Mouse (Mus musculus): ENCODE data around the gene Map3k14. TPM values are rescaled to one million over a fixed set of nuclear protein-coding genes. Genes with fewer than 3 reads are reported as not detected.

Gene Map3k14
- polyA plus RNA-seq, 1 experiment from 2014 or later, result 5.6 TPM

DNA sequence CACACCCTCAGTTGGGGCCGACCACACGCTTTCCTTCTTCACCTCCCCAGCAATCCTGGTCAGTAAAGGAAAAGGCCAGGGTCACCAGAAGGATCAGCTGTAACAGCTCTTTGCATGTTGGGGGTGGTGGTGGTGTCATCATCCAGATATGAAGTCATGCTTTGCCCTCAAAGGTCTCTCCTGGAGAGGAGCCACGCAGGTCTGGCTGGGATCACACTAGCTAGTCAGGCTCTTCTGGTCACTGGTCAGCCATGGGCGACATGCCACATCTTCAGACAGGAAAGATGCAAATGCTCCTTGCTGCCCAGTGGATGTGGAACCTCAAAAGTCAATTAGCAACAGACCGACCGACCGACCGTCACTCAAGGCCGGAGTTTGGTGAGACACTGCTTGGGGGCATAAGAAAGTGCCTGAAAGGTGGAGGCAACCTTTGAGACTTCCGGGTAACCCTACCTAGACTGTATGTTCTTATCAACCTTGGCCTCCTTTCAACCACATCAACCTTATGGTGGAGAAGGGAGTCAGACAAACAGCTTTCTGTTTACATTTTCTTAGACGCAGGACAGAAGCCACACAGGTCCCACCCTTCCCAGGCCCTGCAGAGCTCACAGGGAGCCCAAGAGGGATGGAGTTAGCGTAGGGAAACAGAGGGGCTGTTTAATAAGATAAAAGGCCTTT, 6.6 kb downstream of the Map3k14 start:
- Histone ChIP-seq H3K4me3 (ENCODE audit: low read depth, low read length) (no peak overlapping the region), H3K36me3 (ENCODE audit: control insufficient read depth, insufficient read depth, low read length) (no peaks in the 10 kb centered on the region), H3K4me2 (replicated peaks; ENCODE audit: low read depth, low read length) (no peak overlapping the region), H3K9ac (replicated peaks; ENCODE audit: low read depth, low read length) (no peak overlapping the region), H3K27ac (ENCODE audit: low read length) (no peak overlapping the region), H3K27me3 (ENCODE audit: control insufficient read depth, insufficient read depth, low read length) (no peaks in the 10 kb centered on the region), H3K4me1 (ENCODE audit: control insufficient read depth, insufficient read depth, low read length) (peaks cover 46% of the 10 kb centered on the region), H3K9me3 (ENCODE audit: control insufficient read depth, low read depth, low read length) (no peaks in the 10 kb centered on the region)
- WGBS, result 69% methylated on average over 12 of the region's 12 CpGs
- ATAC-seq (ENCODE audit: insufficient number of reproducible peaks, insufficient read depth, low FRiP score, low read depth), result no peak

GRCm38 (mm10) chr11:103260034-103260433, 7.2 kb downstream of the Map3k14 start:
- Histone ChIP-seq H3K36me3 (ENCODE audit: control insufficient read depth, insufficient read depth, low read length) (no peaks in the 10 kb centered on the region), H3K4me1 (ENCODE audit: control insufficient read depth, insufficient read depth, low read length) (peaks cover 41% of the 10 kb centered on the region), H3K9ac (replicated peaks; ENCODE audit: low read depth, low read length) (no peak overlapping the region), H3K27me3 (ENCODE audit: control insufficient read depth, insufficient read depth, low read length) (no peaks in the 10 kb centered on the region), H3K9me3 (ENCODE audit: control insufficient read depth, low read depth, low read length) (no peaks in the 10 kb centered on the region), H3K4me2 (replicated peaks; ENCODE audit: low read depth, low read length) (no peak overlapping the region), H3K27ac (ENCODE audit: low read length) (no peak overlapping the region), H3K4me3 (ENCODE audit: low read depth, low read length) (no peak overlapping the region)
- ATAC-seq (ENCODE audit: insufficient number of reproducible peaks, insufficient read depth, low FRiP score, low read depth), result no peak
- 92% methylated on average over 5 of the region's 5 CpGs for WGBS

DNA sequence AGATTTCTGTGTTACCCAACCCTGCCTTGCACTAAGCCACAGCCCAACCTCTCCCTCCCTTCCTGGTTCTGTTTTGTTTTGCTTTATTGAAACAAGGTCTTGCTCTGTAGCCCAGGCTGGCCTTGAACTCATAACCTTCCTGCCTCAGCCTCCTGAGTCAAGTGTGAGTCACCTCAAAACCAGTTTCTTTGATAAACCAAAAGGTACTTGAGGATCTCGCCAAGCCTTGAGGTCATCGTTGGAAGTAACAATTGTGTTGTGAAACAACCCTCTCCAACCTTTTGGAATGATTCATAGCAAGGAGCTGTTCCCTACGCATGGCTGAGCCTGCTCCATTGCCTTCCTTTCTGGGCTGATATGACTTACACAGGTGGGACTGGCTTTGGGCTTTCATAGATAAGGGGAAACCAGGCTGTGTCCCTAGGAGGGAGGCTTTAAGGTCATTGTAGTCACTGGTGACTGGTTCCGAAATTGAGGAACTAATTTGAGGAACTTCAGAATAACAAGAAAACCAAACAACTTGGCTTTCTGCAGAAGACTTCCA, 9.3 kb downstream of the Map3k14 start:
- H3K4me3 ChIP-seq (ENCODE audit: low read depth, low read length), result no peak overlapping the region

GRCm38 (mm10) chr11:103253605-103254004, 13.7 kb downstream of the Map3k14 start:
- no peak for ATAC-seq (ENCODE audit: insufficient number of reproducible peaks, insufficient read depth, low FRiP score, low read depth)
- H3K27ac ChIP-seq (ENCODE audit: low read length), result no peak overlapping the region
- H3K36me3 ChIP-seq (ENCODE audit: control insufficient read depth, insufficient read depth, low read length), result no peaks in the 10 kb centered on the region
- H3K4me3 ChIP-seq (ENCODE audit: low read depth, low read length), result no peak overlapping the region
- no peak overlapping the region for H3K9ac ChIP-seq (replicated peaks; ENCODE audit: low read depth, low read length)
- 80% methylated on average over 5 of the region's 5 CpGs for WGBS
- peaks cover 13% of the 10 kb centered on the region; the same call in 1 of the 2 replicates for H3K4me1 ChIP-seq (ENCODE audit: control insufficient read depth, insufficient read depth, low read length)
- H3K9me3 ChIP-seq (ENCODE audit: control insufficient read depth, low read depth, low read length), result no peaks in the 10 kb centered on the region
- no peak overlapping the region for H3K4me2 ChIP-seq (replicated peaks; ENCODE audit: low read depth, low read length)
- H3K27me3 ChIP-seq (ENCODE audit: control insufficient read depth, insufficient read depth, low read length), result no peaks in the 10 kb centered on the region

More for the DNA sequence above, 9.3 kb downstream of the Map3k14 start:
- Histone ChIP-seq H3K4me1 (ENCODE audit: control insufficient read depth, insufficient read depth, low read length) (peaks cover 27% of the 10 kb centered on the region), H3K27ac (ENCODE audit: low read length) (no peak overlapping the region), H3K9me3 (ENCODE audit: control insufficient read depth, low read depth, low read length) (no peaks in the 10 kb centered on the region), H3K27me3 (ENCODE audit: control insufficient read depth, insufficient read depth, low read length) (no peaks in the 10 kb centered on the region), H3K36me3 (ENCODE audit: control insufficient read depth, insufficient read depth, low read length) (no peaks in the 10 kb centered on the region), H3K4me2 (replicated peaks; ENCODE audit: low read depth, low read length) (no peak overlapping the region), H3K9ac (replicated peaks; ENCODE audit: low read depth, low read length) (no peak overlapping the region)
- 91% methylated on average over 4 of the region's 4 CpGs for WGBS
- no peak for ATAC-seq (ENCODE audit: insufficient number of reproducible peaks, insufficient read depth, low FRiP score, low read depth)

GRCm38 (mm10) chr11:103252380-103252779, 14.9 kb downstream of the Map3k14 start:
- H3K4me1 ChIP-seq (ENCODE audit: control insufficient read depth, insufficient read depth, low read length), result peaks cover 25% of the 10 kb centered on the region
- H3K27ac ChIP-seq (ENCODE audit: low read length), result no peak overlapping the region
- no peaks in the 10 kb centered on the region for H3K27me3 ChIP-seq (ENCODE audit: control insufficient read depth, insufficient read depth, low read length)
- no peaks in the 10 kb centered on the region for H3K9me3 ChIP-seq (ENCODE audit: control insufficient read depth, low read depth, low read length)
- H3K36me3 ChIP-seq (ENCODE audit: control insufficient read depth, insufficient read depth, low read length), result no peaks in the 10 kb centered on the region
- 83% methylated on average over 5 of the region's 5 CpGs for WGBS
- H3K4me2 ChIP-seq (replicated peaks; ENCODE audit: low read depth, low read length), result no peak overlapping the region
- H3K4me3 ChIP-seq (ENCODE audit: low read depth, low read length), result no peak overlapping the region
- ATAC-seq (ENCODE audit: insufficient number of reproducible peaks, insufficient read depth, low FRiP score, low read depth), result no peak
- no peak overlapping the region for H3K9ac ChIP-seq (replicated peaks; ENCODE audit: low read depth, low read length)

GRCm38 (mm10) chr11:103250324-103250723, 16.9 kb downstream of the Map3k14 start:
- H3K4me1 ChIP-seq (ENCODE audit: control insufficient read depth, insufficient read depth, low read length), result peaks cover 37% of the 10 kb centered on the region
- no peak for ATAC-seq (ENCODE audit: insufficient number of reproducible peaks, insufficient read depth, low FRiP score, low read depth)
- H3K4me2 ChIP-seq (replicated peaks; ENCODE audit: low read depth, low read length), result no peak overlapping the region
- no peaks in the 10 kb centered on the region for H3K9me3 ChIP-seq (ENCODE audit: control insufficient read depth, low read depth, low read length)
- H3K36me3 ChIP-seq (ENCODE audit: control insufficient read depth, insufficient read depth, low read length), result no peaks in the 10 kb centered on the region
- no peak overlapping the region for H3K4me3 ChIP-seq (ENCODE audit: low read depth, low read length)
- H3K27me3 ChIP-seq (ENCODE audit: control insufficient read depth, insufficient read depth, low read length), result no peaks in the 10 kb centered on the region
- no peak overlapping the region for H3K27ac ChIP-seq (ENCODE audit: low read length)
- WGBS, result 85% methylated on average over 3 of the region's 3 CpGs
- no peak overlapping the region for H3K9ac ChIP-seq (replicated peaks; ENCODE audit: low read depth, low read length)

GRCm38 (mm10) chr11:103249509-103249908, 17.8 kb downstream of the Map3k14 start:
- no peak overlapping the region for H3K4me3 ChIP-seq (ENCODE audit: low read depth, low read length)
- no peaks in the 10 kb centered on the region for H3K27me3 ChIP-seq (ENCODE audit: control insufficient read depth, insufficient read depth, low read length)
- no peaks in the 10 kb centered on the region for H3K36me3 ChIP-seq (ENCODE audit: control insufficient read depth, insufficient read depth, low read length)
- peaks cover 37% of the 10 kb centered on the region for H3K4me1 ChIP-seq (ENCODE audit: control insufficient read depth, insufficient read depth, low read length)
- no peaks in the 10 kb centered on the region for H3K9me3 ChIP-seq (ENCODE audit: control insufficient read depth, low read depth, low read length)
- no peak overlapping the region for H3K27ac ChIP-seq (ENCODE audit: low read length)
- no peak for ATAC-seq (ENCODE audit: insufficient number of reproducible peaks, insufficient read depth, low FRiP score, low read depth)
- H3K4me2 ChIP-seq (replicated peaks; ENCODE audit: low read depth, low read length), result no peak overlapping the region
- 70% methylated on average over 6 of the region's 6 CpGs for WGBS
- no peak overlapping the region for H3K9ac ChIP-seq (replicated peaks; ENCODE audit: low read depth, low read length)

DNA sequence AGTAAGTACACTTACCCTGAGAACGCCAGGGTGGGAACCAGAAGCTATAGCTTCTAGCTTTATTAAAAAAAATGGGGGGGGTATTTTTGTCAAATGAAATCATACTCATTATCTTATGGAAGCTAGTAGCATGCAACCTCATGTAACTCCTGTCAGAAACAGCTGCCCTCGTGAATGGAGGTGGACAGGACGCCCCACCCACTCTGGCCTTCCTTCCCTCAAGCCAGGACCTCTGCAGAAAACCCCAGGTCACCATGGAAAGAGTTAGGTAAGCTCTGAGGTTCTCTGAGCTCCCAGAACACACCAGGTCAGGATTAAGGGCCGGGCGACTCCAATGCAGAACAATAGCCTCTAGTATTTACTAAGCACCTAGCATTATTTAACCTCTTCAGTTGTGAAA, 18.4 kb downstream of the Map3k14 start:
- 51% methylated on average over 5 of the region's 5 CpGs for WGBS
- Histone ChIP-seq H3K27me3 (ENCODE audit: control insufficient read depth, insufficient read depth, low read length) (no peaks in the 10 kb centered on the region), H3K9ac (replicated peaks; ENCODE audit: low read depth, low read length) (no peak overlapping the region), H3K4me3 (ENCODE audit: low read depth, low read length) (no peak overlapping the region), H3K4me2 (replicated peaks; ENCODE audit: low read depth, low read length) (no peak overlapping the region), H3K9me3 (ENCODE audit: control insufficient read depth, low read depth, low read length) (no peaks in the 10 kb centered on the region), H3K27ac (ENCODE audit: low read length) (no peak overlapping the region), H3K4me1 (ENCODE audit: control insufficient read depth, insufficient read depth, low read length) (peaks cover 37% of the 10 kb centered on the region), H3K36me3 (ENCODE audit: control insufficient read depth, insufficient read depth, low read length) (no peaks in the 10 kb centered on the region)
- no peak for ATAC-seq (ENCODE audit: insufficient number of reproducible peaks, insufficient read depth, low FRiP score, low read depth)
